Mouse (Mus musculus) thymus, postnatal 25 days (tissue): Measurements from ENCODE around the gene Zfp219.

Experiments
- DNase-seq: peaks from one replicate; pipeline ENCODE4 v3.0.0; 2022

The Zfp219 gene

DNA sequence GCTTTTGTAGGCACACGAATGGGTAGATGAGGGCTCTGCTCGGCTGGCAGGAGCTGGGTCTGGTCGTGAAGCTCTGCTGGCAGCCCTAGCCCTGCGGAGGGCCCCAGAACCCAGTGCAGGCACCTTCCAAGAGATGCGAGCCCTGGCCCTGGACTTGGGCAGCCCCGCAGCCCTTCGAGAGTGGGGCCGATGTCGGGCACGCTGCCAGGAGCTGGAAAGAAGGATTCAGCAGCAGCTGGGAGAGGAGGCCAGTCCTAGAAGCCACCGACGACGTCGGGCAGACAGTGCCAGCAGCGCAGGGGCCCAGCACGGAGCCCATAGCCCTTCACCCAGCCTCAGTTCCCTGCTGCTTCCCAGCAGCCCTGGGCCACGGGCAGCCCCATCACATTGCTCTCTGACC, 23.7 kb downstream of the Zfp219 start:
- no peak for DNase-seq

DNA sequence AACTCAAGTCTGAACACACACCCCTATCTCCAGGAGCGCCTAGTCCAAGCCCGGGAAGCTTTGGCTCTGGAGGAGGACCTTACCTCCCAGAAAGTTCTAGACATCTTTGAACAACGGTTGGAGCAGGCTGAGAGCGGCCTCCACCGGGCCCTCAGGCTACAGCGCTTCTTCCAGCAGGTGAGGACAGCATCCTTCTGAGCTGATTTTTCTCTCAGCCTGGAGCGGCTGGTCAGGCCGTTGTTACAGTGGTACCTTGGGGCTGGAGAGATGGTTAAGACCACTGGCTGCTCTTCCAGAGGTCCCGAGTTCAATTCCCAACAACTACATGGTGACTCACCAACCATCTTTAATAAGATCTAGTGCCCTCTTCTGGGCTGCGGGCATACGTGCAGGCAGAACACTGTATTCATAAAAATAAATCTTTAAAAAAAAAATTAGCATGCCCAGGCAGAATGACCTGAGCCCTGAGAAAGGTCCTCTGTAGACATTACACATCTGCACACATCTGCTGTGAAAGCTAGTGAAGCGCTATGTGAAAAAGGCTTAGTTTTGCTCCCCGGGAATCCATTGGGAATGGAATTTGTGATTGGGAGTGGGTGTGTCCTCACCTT, 24.2 kb downstream of the Zfp219 start:
- no peak for DNase-seq

DNA sequence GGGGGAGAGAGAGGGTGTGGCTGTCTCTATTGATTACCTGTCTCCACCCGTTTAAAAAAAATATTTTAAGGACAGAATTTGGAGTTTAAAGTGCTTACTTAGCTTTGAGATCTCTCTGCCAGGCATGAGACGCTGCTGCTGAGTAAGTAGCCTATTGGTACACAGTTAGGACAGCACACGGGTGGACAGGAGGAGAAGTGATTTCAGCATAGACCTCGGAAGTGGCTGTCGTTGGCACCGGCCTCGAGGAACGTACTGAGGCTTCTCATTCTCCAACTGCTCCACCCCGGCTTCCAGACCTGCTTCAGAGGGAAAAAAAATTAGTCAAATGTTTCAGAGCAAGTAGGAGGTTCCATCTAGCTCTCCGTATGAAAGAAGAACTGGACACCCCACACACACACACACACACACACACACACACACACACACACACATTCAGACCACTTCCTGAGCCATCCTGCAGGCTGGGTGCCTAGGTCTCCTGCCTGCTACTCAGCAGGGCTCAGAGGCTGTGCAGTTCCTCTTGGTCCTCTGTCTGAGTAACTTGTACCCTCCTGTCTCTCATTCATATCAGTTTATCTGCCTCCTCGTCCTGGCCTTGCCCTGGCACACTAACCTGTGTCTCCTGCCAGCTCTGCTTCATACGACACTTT, 25.2 kb downstream of the Zfp219 start:
- DNase-seq = no peak

DNA sequence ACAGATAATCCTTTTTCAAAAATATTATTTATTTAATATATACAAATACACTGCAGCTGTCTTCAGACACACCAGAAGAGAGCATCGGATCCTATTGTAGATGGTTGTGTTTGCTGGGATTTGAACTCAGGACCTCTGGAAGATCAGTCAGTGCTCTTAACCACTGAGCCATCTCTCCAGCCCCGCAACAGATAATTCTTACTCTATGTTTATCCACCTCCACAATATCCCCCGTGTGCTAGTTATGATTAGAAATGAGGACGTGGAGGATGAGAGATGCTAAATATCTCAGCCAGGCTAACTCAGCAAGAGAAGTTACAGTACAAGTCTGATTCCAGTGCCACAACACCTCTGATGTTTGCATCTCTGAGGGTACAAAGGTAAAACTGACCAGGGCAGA, 26.1 kb downstream of the Zfp219 start:
- DNase-seq = no peak

DNA sequence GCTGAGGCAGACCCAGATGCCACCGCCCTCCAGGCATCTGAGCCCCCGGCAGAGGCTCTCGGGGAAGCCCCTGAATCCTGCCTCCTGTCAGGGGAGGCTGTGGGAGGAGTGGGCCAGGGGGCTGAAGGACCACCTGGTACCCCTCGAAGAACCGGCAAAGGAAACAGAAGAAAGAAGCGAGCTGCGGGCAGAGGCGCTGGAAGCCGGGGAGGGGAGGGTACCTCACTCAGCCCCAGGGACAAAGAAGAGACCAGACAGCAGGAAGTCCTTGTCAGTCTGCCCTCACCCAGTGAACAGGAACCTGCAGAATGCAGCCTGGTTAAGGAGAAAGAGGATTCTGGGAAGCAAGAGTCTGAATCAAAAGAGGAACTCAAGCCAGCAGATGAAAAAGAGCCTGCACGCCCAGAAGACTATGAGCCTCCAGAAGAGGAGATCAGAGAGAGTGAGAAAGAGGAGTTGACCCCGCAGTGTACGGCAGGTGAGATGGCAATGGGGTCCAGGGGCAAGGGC, 31.0 kb downstream of the Zfp219 start:
- peak; percentile 21 for DNase-seq

DNA sequence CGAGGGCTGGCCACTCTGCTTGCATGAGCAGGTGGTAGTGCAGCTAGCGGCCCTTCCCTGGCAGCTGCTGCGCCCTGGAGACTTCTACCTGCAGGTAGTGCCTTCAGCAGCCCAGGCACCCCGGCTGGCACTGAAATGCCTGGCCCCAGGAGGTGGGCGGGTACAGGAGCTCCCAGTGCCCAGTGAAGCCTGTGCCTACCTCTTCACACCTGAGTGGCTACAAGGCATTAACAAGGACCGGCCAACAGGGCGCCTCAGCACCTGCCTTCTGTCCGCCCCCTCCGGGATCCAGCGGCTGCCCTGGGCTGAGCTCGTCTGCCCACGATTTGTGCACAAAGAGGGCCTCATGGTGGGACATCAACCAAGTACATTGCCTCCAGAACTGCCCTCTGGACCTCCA, 31.8 kb downstream of the Zfp219 start:
- no peak for DNase-seq

DNA sequence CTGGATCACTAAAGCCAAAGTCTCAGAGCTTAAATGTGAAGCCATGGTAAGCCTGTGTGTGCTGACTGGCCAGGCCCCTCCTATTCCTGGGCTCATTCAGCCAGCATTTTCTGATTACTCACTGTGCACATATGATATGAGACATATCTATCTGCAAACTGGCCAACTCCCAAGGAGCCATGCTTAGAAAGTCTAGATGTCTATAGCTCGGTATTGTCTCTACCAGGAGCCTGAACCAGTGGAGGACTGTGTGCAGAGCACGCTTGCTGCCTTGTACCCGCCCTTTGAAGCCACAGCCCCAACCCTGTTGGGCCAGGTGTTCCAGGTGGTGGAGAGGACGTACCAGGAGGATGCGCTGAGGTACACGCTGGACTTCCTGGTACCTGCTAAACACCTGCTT, 33.4 kb downstream of the Zfp219 start:
- DNase-seq = no peak

DNA sequence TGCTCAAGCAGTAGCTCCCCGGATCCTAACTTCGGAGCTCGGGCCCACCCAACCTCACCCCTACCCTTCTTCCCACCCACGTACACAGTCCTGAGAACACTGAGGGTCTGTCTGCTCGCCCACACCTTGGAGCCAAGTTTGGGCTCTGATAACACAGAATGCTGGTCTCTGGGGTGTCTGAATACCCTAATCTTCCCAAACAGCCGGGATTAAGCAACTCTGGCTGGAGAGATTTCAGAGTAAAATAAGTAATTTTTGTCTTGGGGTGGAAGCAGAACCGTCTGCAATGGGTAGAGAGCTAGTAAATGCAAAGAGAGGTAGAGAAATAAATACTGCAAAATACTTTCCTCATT, 34.4 kb downstream of the Zfp219 start:
- DNase-seq = no peak

DNA sequence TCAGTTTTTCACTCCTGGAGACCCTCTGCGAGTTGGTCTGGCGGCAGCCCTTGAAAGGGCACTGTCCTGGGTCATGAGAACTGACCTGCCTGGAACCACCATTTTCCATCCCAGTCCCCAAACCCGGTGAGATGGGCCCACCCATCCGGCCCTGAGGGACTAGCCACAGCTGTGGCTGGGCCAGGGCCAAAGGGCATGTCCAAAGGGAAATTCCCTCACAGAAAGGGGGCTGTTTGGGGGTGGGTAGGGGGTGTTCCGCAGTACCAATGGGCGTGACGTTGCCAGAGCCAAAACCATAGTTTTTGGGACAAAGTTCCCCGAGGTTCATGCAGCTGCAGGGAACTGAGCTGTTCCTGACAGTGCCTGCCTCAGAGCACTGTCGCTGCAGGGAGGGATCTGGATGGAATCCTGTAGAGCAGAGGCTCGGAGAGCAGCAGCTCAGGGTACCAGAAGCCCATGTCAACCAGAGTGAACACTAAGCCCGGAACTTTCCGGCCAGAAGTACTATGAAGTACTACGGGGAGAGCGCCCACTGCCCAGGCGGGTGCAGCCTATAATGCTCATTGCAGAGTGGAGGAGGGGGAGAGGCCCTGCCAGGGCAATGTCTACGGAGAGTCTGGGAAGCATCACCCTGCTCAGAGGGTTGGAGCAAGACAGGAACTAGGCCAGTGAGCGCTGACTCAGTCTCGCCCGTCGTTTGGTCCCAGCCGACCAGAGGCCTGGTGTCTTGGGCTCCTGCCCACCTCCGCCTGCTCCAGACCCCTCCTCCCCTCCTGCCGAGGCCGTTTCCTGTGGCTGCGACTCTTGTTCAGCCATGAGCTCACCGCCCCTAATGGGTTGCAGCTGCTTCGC, 35.0 kb downstream of the Zfp219 start:
- peak; percentile 44 for DNase-seq

DNA sequence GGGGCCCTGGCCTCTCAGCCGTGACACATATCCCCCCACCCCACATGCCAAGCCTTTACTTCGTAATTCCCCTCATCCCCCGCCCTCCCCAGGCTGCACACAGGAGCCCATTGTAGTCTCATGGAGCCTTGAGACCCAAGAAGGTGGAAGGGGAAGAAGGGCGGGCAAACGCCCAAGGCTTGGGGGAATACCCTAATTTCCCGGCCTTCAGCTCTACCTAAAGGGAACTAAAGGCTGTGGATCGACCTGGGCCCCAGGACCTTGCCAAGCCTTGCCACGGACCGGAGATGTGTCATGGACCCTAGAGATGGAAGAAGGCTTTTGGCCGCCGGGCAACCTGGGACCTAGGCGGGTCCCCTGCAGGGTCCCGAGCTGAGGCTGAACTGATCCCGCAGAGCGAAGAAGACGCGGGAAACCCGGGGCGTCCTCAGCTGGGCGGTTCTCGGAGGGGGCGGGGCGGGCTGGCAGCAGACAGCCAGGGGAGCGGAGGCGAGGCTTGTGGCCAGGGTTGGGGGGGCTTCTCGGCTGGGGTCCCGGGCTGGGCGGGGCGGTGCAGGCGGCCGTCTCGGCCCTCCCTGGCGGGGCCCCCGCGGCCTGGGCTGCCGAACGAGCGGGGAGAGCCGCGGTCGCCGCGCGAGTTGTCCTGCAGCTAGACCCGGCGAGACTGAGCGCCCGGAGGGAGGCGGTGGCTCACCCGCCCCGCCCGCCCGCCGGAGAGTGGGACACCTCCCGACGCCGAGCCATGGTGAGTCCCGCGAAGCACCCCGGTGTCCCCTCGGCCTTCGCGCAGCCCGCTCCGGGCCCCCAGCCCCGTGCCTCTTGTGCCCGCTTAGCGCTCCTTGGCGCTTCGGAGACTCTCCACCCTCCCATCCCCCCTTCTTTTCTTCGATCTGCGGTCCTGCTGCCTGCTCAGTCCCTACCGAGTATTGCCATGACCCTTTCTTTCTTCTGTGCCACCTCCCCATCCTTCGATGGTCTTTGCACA, 36.0 kb downstream of the Zfp219 start, which contains the start of gene Arhgef40:
Arhgef40 (plus strand) TSS at position 473 of the 985 bp plus-strand sequence.
- DNase-seq = peak; percentile 68

DNA sequence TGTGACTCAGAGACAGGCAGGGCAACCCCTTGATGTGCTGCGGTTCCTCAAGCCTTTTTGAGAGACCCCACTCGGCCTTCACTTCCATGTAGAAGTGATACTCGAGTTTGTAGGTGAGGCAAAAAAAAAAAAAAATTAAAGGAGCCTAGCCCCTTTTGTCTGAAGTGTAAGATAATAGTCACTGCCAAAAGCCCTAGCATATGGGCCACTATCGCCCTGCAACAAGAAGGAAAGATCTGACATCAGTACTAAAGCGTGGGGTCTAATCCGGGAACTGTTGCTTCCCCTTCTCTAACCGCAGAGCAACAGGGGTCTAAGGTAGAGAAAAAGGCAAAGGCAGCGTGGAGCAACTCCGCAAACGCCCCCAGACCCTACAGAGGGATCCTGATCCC, 36.7 kb downstream of the Zfp219 start:
- DNase-seq = no peak

DNA sequence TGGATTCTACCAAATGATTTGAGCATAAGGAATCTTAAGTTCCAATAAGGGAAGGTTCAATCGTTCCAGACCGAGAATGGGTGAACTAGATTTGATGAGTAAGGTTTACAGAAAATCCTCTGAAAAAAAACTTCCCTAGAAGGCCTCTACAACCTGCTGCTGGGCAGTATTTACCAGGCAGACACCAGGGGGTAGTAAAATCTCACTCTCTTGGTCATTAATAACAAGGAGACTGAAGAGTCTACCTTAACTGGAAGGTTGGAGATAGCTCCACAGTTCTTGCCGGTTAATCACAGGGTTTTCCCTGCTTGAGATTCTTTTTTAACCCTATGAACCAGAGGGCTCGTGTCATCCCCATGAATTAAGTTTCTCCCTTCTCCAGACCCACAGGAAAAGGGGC, 37.3 kb downstream of the Zfp219 start:
- no peak for DNase-seq

DNA sequence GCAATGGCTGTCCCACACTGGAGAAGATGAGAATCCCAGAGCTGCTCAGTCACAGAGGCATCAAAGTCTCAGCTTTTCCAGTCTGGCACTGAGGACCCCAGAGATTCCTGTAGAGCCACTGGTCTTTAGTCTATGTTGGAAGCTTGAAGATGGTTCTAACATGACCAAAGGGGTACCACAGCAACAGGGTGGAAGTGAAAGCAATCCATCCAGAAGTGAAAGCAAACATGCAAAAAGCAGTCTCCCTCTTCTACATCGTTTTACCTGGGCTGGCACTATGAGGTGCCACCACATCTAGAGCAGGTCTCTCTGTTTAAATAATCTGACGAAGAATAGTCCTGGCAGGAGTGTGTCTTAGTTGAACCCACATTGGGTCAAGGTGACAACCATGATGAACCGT, 41.3 kb downstream of the Zfp219 start:
- no peak for DNase-seq

DNA sequence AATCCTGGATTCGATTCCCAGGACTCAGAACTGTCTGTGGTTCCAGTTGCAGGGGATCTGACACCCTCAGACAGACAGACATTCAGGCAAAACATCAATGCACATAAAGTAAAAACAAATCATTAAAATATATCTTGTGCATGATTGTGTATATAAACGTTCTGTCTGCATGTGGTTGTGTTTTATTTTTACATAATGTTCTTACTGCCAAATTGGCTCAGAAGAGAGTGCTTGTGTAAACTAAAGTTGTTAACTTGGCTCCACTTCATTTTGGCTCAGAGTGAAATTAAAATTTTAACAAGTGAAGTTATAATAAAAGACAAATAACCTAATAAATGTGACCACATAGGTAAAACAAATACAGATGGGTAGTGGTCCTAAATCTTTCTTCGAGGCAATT, 53.1 kb downstream of the Zfp219 start:
- DNase-seq = no peak

DNA sequence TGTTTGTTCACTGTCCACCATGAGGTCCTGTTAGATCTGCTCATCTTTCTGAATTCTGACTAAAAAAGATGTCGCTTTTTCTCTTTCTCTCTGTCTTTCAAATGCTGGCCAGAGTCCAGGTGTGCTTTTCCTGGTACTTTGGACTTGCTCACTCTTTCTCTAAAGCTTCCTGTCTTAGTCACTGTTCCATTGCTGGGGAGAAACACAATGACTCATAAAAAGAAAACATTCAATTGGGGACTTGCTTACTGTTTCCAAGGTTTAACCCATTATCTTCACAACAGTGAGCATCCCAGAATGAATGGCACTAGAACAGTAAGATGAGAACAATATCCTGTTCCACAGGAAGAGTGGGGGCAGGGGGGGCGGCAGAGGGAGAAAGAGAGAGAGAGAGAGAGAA, 60.2 kb downstream of the Zfp219 start:
- DNase-seq = no peak
